Mouse (Mus musculus) ES-E14 (cell line): ENCODE measurements at regions not wholly inside any gene's neighbourhood (a gene's known extent, or its start where the extent isn't known, plus 50 kb on each side); places are given as distances from the start of the nearest gene placed in this dataset.

Experiments used
- DNase-seq: peaks from one replicate; pipeline ENCODE4 v3.0.0-alpha.2; 2013; ENCODE audit warnings: low read depth, low spot score
- H3K27ac ChIP-seq: 2 replicates; pipeline ENCODE4 v1.5.1; 2012; ENCODE audit warnings: low read depth, mild to moderate bottlenecking, low read length, moderate library complexity, mixed read lengths; ENCODE audit not compliant: poor library complexity, insufficient read depth, severe bottlenecking
- H3K36me3 ChIP-seq: 2 replicates; pipeline ENCODE4 v1.6.1; 2012; ENCODE audit warnings: mild to moderate bottlenecking, low read length, moderate library complexity, mixed read lengths; ENCODE audit not compliant: control insufficient read depth, poor library complexity, insufficient read depth, severe bottlenecking
- H3K4me1 ChIP-seq, 2 experiments: fragments of 150-350 bp in 1 of 2; sonication (generic) in 1 of 2; 2 replicates each; pipeline ENCODE4 v1.6.1; 2012; ENCODE audit warnings: low read length in 2 of 2, mild to moderate bottlenecking in 1 of 2, mixed read lengths in 1 of 2; ENCODE audit not compliant: control insufficient read depth in 2 of 2, insufficient read depth in 2 of 2, poor library complexity in 1 of 2
- H3K4me3 ChIP-seq, 2 experiments: fragments of 150-350 bp in 1 of 2; sonication (generic) in 1 of 2; 2 replicates each; pipeline ENCODE4 v1.5.1; 2012; ENCODE audit warnings: low read length in 2 of 2, low read depth in 1 of 2, mild to moderate bottlenecking in 1 of 2, mixed read lengths in 1 of 2; ENCODE audit not compliant: insufficient read depth in 1 of 2, poor library complexity in 1 of 2, severe bottlenecking in 1 of 2
- H3K9ac ChIP-seq: 2 replicates; pipeline ENCODE4 v1.6.1; 2012; ENCODE audit warnings: low read depth, mild to moderate bottlenecking, low read length, mixed read lengths; ENCODE audit not compliant: poor library complexity, insufficient read depth, severe bottlenecking
- H3K9me3 ChIP-seq: fragments of 150-350 bp; sonication (generic); 2 replicates; pipeline ENCODE4 v1.6.1; 2012; ENCODE audit warnings: low read depth, mild to moderate bottlenecking, low read length; ENCODE audit not compliant: control insufficient read depth, insufficient read depth
- CHD2 ChIP-seq: IDR thresholded peaks from 2 replicates; pipeline ENCODE4 v1.6.1; 2014; ENCODE audit warnings: mild to moderate bottlenecking, low read depth, low read length, inconsistent platforms
- HCFC1 ChIP-seq: IDR thresholded peaks from 2 replicates; pipeline ENCODE4 v1.6.1; 2012; ENCODE audit warnings: low read length, inconsistent platforms, borderline replicate concordance; ENCODE audit not compliant: insufficient read depth
- MAFK ChIP-seq: IDR thresholded peaks from 2 replicates; pipeline ENCODE4 v1.6.1; 2014; ENCODE audit warnings: mild to moderate bottlenecking, low read depth, low read length, inconsistent platforms; ENCODE audit not compliant: insufficient read depth
- ZC3H11A ChIP-seq: IDR thresholded peaks from 2 replicates; pipeline ENCODE4 v1.6.1; 2012; ENCODE audit warnings: low read depth, mild to moderate bottlenecking, inconsistent platforms, low read length, borderline replicate concordance
- ZNF384 ChIP-seq: IDR thresholded peaks from 2 replicates; pipeline ENCODE4 v1.6.1; 2012; ENCODE audit warnings: low read depth, low read length, inconsistent platforms
- in situ Hi-C, 2 experiments: fragments of 600-800 bp; cut with MboI; formaldehyde crosslinking; loops; one replicate each; pipeline ENCODE4 v1.15.1; 2025; ENCODE audit warnings: low sequenced_read_pairs in 2 of 2, inconsistent platforms in 1 of 2; ENCODE audit not compliant: unreplicated experiment in 2 of 2

DNA sequence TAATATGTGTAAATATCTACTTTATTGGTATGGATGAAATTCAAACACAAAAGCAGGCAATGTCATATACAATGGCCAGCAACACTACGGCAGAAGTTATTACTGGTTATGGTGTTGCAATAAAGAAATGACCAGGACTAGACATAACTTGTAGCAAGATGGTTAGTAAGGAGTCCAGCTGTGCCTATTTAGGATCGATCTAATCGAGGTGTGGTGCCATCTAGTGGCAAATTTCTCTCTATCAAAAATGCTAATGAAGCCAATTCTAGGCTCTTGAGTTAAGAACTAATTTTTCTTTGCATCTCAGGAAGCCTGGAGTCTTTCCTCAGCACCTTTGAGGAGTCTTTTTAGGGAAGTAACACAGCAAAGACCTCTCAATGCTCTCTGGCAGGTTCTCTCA lies 223.2 kb downstream of the Rassf9 start:
- peak; percentile 7 for DNase-seq
- in situ Hi-C loops, result no loop called here

DNA sequence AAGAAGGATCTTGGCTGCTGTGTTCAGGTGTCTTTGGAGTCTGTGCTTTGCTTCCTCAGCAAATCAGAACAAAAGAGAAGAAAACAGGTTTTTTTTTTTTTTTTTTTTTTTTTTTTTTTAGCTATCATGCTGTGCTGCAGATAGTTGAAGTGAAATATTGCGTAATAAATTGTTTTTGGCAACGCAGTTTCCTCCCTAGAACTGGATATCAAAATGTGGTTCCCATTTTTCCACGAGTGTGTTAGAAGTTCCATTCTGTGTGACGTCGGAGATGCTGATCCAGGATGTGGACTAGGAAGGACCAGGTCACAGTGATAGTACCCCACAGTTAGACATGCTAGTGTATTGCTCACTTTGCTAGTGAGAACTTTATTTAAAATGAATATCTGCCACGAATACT lies 220.4 kb downstream of the Rassf9 start:
- Histone ChIP-seq H3K36me3 (no peaks in the 10 kb centered on the region), H3K4me3 (no peak overlapping the region), H3K9me3 (no peaks in the 10 kb centered on the region), H3K27ac (no peak overlapping the region), H3K9ac (no peak overlapping the region), H3K4me1 (no peaks in the 10 kb centered on the region)
- DNase-seq, result no peak
- in situ Hi-C loops, result no loop called here
- TF ChIP-seq ZC3H11A, result no peak
- no peak for TF ChIP-seq ZNF384
- no peak for TF ChIP-seq MAFK
- TF ChIP-seq HCFC1, result no peak
- TF ChIP-seq CHD2, result no peak

More for the DNA sequence above, 223.2 kb downstream of the Rassf9 start:
- H3K9me3 ChIP-seq, result no peaks in the 10 kb centered on the region
- no peak overlapping the region for H3K27ac ChIP-seq
- H3K9ac ChIP-seq, result no peak overlapping the region
- H3K36me3 ChIP-seq, result no peaks in the 10 kb centered on the region
- no peak for TF ChIP-seq ZNF384
- TF ChIP-seq CHD2, result no peak
- TF ChIP-seq MAFK, result no peak
- TF ChIP-seq ZC3H11A, result no peak
- no peak for TF ChIP-seq HCFC1
- no peak overlapping the region for H3K4me3 ChIP-seq
- H3K4me1 ChIP-seq, result no peaks in the 10 kb centered on the region

DNA sequence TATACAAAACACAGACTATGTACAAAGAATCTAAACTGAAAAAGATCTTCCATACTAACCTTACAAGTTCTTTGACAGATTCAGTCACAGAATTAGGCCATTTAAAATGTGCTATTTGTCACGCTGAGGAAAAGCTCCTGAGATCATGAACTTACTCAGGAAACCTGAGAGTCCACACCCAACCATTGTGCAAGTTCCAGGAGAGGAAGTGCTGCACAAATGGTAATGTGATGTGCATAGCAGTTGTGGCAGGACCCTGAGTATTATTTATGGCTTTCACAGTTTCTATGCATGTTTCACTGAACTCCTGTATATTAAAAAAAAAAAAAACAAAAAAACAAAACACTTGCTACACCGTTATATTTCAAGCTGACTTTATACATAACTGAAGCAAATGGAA lies 200.2 kb downstream of the Rassf9 start:
- no peak for DNase-seq
- in situ Hi-C loops, result no loop called here
- no peak overlapping the region for H3K4me3 ChIP-seq
- H3K9me3 ChIP-seq, result no peaks in the 10 kb centered on the region
- H3K27ac ChIP-seq, result no peak overlapping the region
- no peaks in the 10 kb centered on the region for H3K36me3 ChIP-seq
- no peak overlapping the region for H3K9ac ChIP-seq
- TF ChIP-seq HCFC1, result no peak
- no peak for TF ChIP-seq MAFK
- no peak for TF ChIP-seq ZNF384
- H3K4me1 ChIP-seq, result no peaks in the 10 kb centered on the region

DNA sequence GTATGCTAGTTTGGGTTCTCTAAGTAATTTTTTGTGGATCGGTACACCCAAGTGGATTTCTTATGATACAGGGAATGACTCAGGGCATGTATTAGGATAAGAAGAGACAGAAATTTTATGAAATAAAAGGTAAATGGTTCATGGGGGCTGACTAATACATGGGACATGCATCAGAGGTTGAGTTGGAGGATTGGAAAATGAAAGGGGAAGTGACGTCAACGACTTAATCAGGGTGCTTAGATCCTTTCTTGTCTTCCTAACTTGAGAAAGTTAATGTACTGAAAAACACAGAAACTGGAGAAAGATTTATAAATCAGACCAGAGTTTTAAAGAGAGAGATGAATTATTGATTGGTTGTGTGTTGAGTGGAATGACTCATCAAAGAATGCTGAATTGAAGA lies 193.8 kb downstream of the Rassf9 start:
- H3K4me1 ChIP-seq, result no peaks in the 10 kb centered on the region
- no peaks in the 10 kb centered on the region for H3K36me3 ChIP-seq
- H3K4me3 ChIP-seq, result no peak overlapping the region
- no peak overlapping the region for H3K9ac ChIP-seq
- no peak overlapping the region for H3K27ac ChIP-seq
- H3K9me3 ChIP-seq, result no peaks in the 10 kb centered on the region
- in situ Hi-C loops, result no loop called here
- no peak for DNase-seq
- no peak for TF ChIP-seq ZNF384
- no peak for TF ChIP-seq CHD2
- TF ChIP-seq ZC3H11A, result no peak
- TF ChIP-seq MAFK, result no peak
- no peak for TF ChIP-seq HCFC1

DNA sequence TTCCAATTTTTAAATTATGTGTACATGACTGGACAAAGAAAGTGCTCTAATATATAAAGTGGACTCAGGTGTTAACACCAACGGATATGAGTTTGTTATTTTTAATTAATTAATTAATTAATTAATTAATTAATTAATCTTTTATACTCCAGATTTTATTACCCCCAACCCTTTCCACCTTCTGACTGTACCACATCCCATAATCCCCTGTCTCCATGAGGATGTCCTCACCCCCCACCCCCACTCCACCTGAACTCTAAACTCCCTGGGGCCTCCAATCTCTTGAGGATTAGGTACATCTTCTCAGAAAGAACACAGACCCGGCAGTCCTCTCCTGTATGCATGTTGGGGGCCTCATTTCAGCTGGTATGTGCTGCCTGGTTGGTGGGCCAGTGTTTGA lies 182.8 kb downstream of the Rassf9 start:
- in situ Hi-C loops, result no loop called here
- no peak overlapping the region for H3K27ac ChIP-seq
- H3K36me3 ChIP-seq, result no peaks in the 10 kb centered on the region
- H3K4me3 ChIP-seq, result no peak overlapping the region
- DNase-seq, result no peak
- no peaks in the 10 kb centered on the region for H3K9me3 ChIP-seq
- H3K9ac ChIP-seq, result no peak overlapping the region
- H3K4me1 ChIP-seq, result no peaks in the 10 kb centered on the region
- no peak for TF ChIP-seq CHD2
- TF ChIP-seq HCFC1, result no peak
- no peak for TF ChIP-seq ZC3H11A
- TF ChIP-seq ZNF384, result no peak
- no peak for TF ChIP-seq MAFK
